Comparison of ENCODE assay signal across 24 mouse cellular contexts in genomic region chr11:49702014-49702413, GRCm38 (mm10). TPM values are rescaled to one million over a fixed set of nuclear protein-coding genes. Genes with fewer than 3 reads are reported as not detected.
A peak's percentile ranks its signal among the peaks of the same experiment; 100 is the strongest.
DNase-seq lines count a peak whose midpoint lies in the region; ATAC-seq and TF ChIP-seq lines count a peak whose summit lies in the region.
"Had no signal": no experiment of that assay in that cellular context is flagged by ENCODE, and none has a peak within 500 bp of the region (broad histone marks: within the 10 kb centered on the region; RNA-seq: fewer than 3 reads in every experiment).

No protein-coding gene starts in this region.

- no peak for TF ChIP-seq CTCF in CH12.LX (conservative IDR thresholded peaks at IDR 0.05 in 1 of 2, IDR thresholded peaks at IDR 0.05 in 1 of 2; ENCODE audit: low read depth in 2 of 2, low read length in 2 of 2)

- dilution Hi-C loops in CH12.LX (cut with MboI; ENCODE audit: extremely low pct_ligation_motif_present, extremely low pct_unique_long_range_greater_than_20kb, low sequenced_read_pairs), result no loop called here

- in situ Hi-C loops in CH12.LX (cut with MboI; ENCODE audit: low pct_ligation_motif_present, low pct_unique_long_range_greater_than_20kb, low sequenced_read_pairs), result no loop called here

- peaks cover 86% of the 10 kb centered on the region for H3K36me3 ChIP-seq in megakaryocyte, embryonic 14.5 days (replicated peaks; ENCODE audit: low read length)
- H3K36me3 ChIP-seq in CH12.LX (replicated peaks in 1 of 2; ENCODE audit: control insufficient read depth in 1 of 2, insufficient read depth in 1 of 2, low read length in 1 of 2), result peaks cover 23 to 84% of the 10 kb centered on the region in 2 experiments

- no peaks in the 10 kb centered on the region for H3K9me3 ChIP-seq in megakaryocyte, embryonic 14.5 days
- no peaks in the 10 kb centered on the region for H3K9me3 ChIP-seq in CH12.LX (replicated peaks; ENCODE audit: low read length)
- H3K9me3 ChIP-seq: G1E had no signal

- DNase-seq in CH12.LX (ENCODE audit: extremely low read depth), result no peak
- DNase-seq in embryo, embryonic 11 days, result no peak
- DNase-seq: adrenal gland, adult 2 months; adrenal gland, adult 8-10 months; adrenal gland, postnatal 10 days; adrenal gland, postnatal 14 days; adrenal gland, postnatal 25 days; adrenal gland, postnatal 36 days; B cell, adult 2 months; cerebellum, adult 11 months; cerebellum, adult 11-12 months; cerebellum, adult 18-20 months; cerebellum, adult 2 months had no signal

- peaks cover 42% of the 10 kb centered on the region for H3K4me1 ChIP-seq in megakaryocyte, embryonic 14.5 days
- peaks cover 8 to 74% of the 10 kb centered on the region in 2 experiments for H3K4me1 ChIP-seq in CH12.LX (ENCODE audit: control insufficient read depth in 1 of 2, insufficient read depth in 2 of 2)

- peak overlapping the region; percentile 1 for H3K4me3 ChIP-seq in megakaryocyte, embryonic 14.5 days (replicated peaks)
- H3K4me3 ChIP-seq in CH12.LX (replicated peaks in 1 of 3; ENCODE audit: low read depth in 2 of 3, low read length in 2 of 3, poor library complexity in 1 of 3), result no peak overlapping the region

- H3K27ac ChIP-seq in CH12.LX (ENCODE audit: insufficient read depth, low read depth), result peak overlapping the region; percentile 80

- TF ChIP-seq POLR2A in CH12.LX (IDR thresholded peaks at IDR 0.05; ENCODE audit: low read depth, low read length), result no peak

- peak; percentile 68 for TF ChIP-seq EP300 in CH12.LX (IDR thresholded peaks at IDR 0.05; ENCODE audit: low read length)

- peak overlapping the region; percentile 69 for H3K4me2 ChIP-seq in CH12.LX (ENCODE audit: insufficient read depth, low read depth, poor library complexity, severe bottlenecking)

- no peak for ATAC-seq in megakaryocyte, adult 5-6 weeks (ENCODE audit: poor library complexity, severe bottlenecking)
- ATAC-seq: activated CD4-positive, CD25-positive, alpha-beta regulatory T cell, adult 4 months; CD4-positive, CD25-positive, alpha-beta regulatory T cell, adult 4 months; Patski had no signal

- H3K27me3 ChIP-seq in megakaryocyte, embryonic 14.5 days (replicated peaks), result no peaks in the 10 kb centered on the region
- H3K27me3 ChIP-seq in CH12.LX (replicated peaks), result no peaks in the 10 kb centered on the region
- H3K27me3 ChIP-seq: Patski had no signal

- no peak for TF ChIP-seq RAD21 in CH12.LX (IDR thresholded peaks at IDR 0.05; ENCODE audit: low read depth, low read length)

- peaks cover 76% of the 10 kb centered on the region for H3K79me2 ChIP-seq in CH12.LX (replicated peaks; ENCODE audit: control insufficient read depth, extremely low read depth, insufficient read depth, poor library complexity, severe bottlenecking)

- peak overlapping the region; percentile 29 for H3K9ac ChIP-seq in CH12.LX (ENCODE audit: insufficient read depth, low read depth)

TF ChIP-seq in CH12.LX, 34 proteins besides CTCF, POLR2A, EP300 and RAD21:
- TF ChIP-seq CHD2 (IDR thresholded peaks at IDR 0.05; ENCODE audit: low read length) (0 out of 2 replicates have a peak, but pooled peaks have one; percentile 33), IRF4 (IDR thresholded peaks at IDR 0.05; ENCODE audit: low read depth, low read length) (peak; percentile 75; the same call in 1 of the 2 replicates), UBTF (IDR thresholded peaks at IDR 0.05; ENCODE audit: low read depth, low read length) (no peak), BHLHE40 (IDR thresholded peaks at IDR 0.05; ENCODE audit: low read depth, low read length) (no peak), MAX (IDR thresholded peaks at IDR 0.05; ENCODE audit: low read length) (peak; percentile 34; the same call in 1 of the 2 replicates), SIN3A (IDR thresholded peaks at IDR 0.05; ENCODE audit: low read length) (peak; percentile 59; the same call in 1 of the 2 replicates), RCOR1 (conservative IDR thresholded peaks at IDR 0.05; ENCODE audit: low read depth, low read length) (0 out of 2 replicates have a peak, but pooled peaks have one; percentile 20), JUND (conservative IDR thresholded peaks at IDR 0.05; ENCODE audit: low read depth, low read length) (peak; percentile 49; the same call in 1 of the 2 replicates), ELF1 (IDR thresholded peaks at IDR 0.05; ENCODE audit: low read depth, low read length) (peak; percentile 67), ETS1 (conservative IDR thresholded peaks at IDR 0.05; ENCODE audit: low read depth, low read length) (0 out of 2 replicates have a peak, but pooled peaks have one; percentile 29)

RNA-seq across cellular contexts. Expression of gene Cnot6, which starts 10.5 kb away (rescaled TPM):
- polyA plus RNA-seq in megakaryocyte, embryonic 14.5 days (2012; ENCODE audit: insufficient read depth, low replicate concordance), result 2.2 and 3.4 TPM in 2 replicates
- 65.2 and 67.0 TPM in 2 replicates for total RNA-seq in megakaryocyte, adult 5-6 weeks (2015)
- 45.4 and 58.5 TPM in 2 replicates for total RNA-seq in megakaryocyte, adult 5-6 weeks (2017)
- total RNA-seq in CH12.LX (2012; rRNA removed), result 32.4 and 39.2 TPM in 2 replicates
- 90.8 and 102 TPM in 2 replicates for total RNA-seq in CH12.LX (2014; rRNA removed)
- 75.2 and 85.0 TPM in 2 replicates for polyA plus RNA-seq in CH12.LX (2012; ENCODE audit: insufficient read length, low read depth)

RNA-seq across cellular contexts. Expression of gene Scgb3a1, which starts 38.6 kb away (rescaled TPM):
- polyA plus RNA-seq in megakaryocyte, embryonic 14.5 days (2012; ENCODE audit: insufficient read depth, low replicate concordance), result not detected in 2 replicates
- total RNA-seq in megakaryocyte, adult 5-6 weeks (2015), result not detected in 2 replicates
- not detected in 2 replicates for total RNA-seq in megakaryocyte, adult 5-6 weeks (2017)
- not detected in 2 replicates for total RNA-seq in CH12.LX (2012; rRNA removed)
- not detected in 2 replicates for total RNA-seq in CH12.LX (2014; rRNA removed)
- not detected in 2 replicates for polyA plus RNA-seq in CH12.LX (2012; ENCODE audit: insufficient read length, low read depth)
- total RNA-seq: adrenal gland, adult 18-20 months; adrenal gland, adult 2 months; adrenal gland, adult 8-10 months; adrenal gland, postnatal 10 days; adrenal gland, postnatal 14 days; adrenal gland, postnatal 25 days; adrenal gland, postnatal 36 days; adrenal gland, postnatal 4 days; G1E; MEL had no signal
- polyA plus RNA-seq: adrenal gland, adult 2 months; brain, embryonic 14.5 days; C2C12; cerebellum, adult 2 months; G1E; Patski had no signal
